Mouse (Mus musculus): ENCODE data around the gene Gpr39. TPM values are rescaled to one million over a fixed set of nuclear protein-coding genes. Genes with fewer than 3 reads are reported as not detected.
A peak's percentile ranks its signal among the peaks of the same experiment; 100 is the strongest.
"Not testable (repeated sequence)": the region's sequence is repeated elsewhere in the genome, so short reads cannot be mapped to it uniquely, and the experiment has no call there.

The Gpr39 gene
- polyA plus RNA-seq (2015; fragmentation: Nextera tagmentation; extraction: Ambion mirVana) = 6.3 and 7.2 TPM in 2 replicates

DNA sequence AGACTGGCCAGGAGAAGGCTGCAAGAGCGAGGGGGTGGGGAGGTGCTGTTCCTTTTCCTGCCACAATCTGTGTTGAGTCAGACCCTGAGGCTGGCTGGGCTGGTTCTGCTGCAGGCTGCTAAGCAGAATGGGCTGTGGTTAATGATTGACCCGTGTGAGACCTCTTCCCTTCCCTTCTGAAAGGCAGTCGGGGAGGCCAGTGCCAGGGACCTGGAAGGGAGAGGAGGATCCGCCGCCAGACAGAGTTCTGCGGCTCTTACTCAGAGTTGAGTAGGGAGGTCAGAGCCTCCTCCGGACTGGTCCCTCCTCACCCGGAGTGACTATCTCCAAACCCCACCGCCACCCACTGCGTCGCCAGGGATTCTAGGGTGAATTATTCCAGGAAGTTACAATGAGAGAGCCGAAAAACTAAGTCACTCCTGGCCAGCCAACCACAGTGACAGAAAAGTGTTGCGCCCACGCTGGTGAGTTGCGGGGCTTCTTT, at the start of gene Gpr39:
Gene Gpr39 (plus strand): TSS at position 206 of the 484 bp plus-strand sequence.
- H3K9me3 ChIP-seq = no peaks in the 10 kb centered on the region
- H3K4me3 ChIP-seq (replicated peaks) = peak within 1 kb of the TSS; percentile 32
- peak within 1 kb of the TSS; percentile 48 for H3K4me2 ChIP-seq (replicated peaks)
- H3K36me3 ChIP-seq = no peaks in the 10 kb centered on the region
- peak; percentile 98 for ATAC-seq
- peak within 1 kb of the TSS; percentile 18 for H3K9ac ChIP-seq
- peak within 1 kb of the TSS; percentile 70 for H3K27ac ChIP-seq
- H3K27me3 ChIP-seq (replicated peaks) = no peaks in the 10 kb centered on the region
- 31% methylated on average over 15 of the region's 15 CpGs for WGBS
- H3K4me1 ChIP-seq (replicated peaks) = peaks cover 13% of the 10 kb centered on the region; the same call in 1 of the 2 replicates

DNA sequence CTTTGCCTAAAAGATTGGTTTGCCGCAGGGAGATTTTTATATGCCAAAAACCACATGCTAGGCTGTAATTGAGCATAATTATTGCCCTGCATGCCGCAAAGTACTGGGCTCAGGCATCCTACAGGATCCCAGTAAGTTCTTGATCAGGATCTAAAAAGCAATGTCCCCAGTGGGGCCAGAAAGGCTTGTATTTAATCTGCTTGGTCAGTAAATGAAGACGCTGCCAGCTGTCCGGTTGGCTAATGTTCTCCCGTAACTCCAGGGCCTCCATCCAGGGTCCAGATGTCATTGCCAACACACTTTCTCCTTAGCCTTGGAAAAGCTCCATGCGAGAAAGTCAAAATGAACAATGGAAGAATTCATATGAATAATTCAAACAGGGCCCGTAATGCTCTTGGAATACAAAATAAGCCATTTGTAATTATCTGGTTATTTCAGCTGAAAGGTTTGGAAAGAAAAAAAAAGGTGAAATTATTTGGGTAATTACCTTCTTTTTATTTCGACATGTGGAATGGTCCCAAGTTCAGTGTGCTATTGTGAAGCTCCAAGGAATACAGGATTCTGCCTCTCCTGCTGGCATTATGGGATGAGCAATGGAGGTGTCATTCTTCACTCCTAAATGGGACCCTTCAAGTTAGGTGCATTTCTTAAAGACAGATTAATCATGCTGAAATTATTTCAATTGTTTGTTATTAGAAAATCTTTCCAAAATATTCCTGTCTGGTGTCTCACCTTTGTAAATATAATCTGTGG, 37.1 kb upstream of the Gpr39 start:
- WGBS = 90% methylated on average over 8 of the region's 8 CpGs
- H3K27ac ChIP-seq = no peak overlapping the region
- ATAC-seq = no peak
- no peaks in the 10 kb centered on the region for H3K27me3 ChIP-seq (replicated peaks)
- no peak overlapping the region for H3K4me2 ChIP-seq (replicated peaks)
- H3K4me3 ChIP-seq (replicated peaks) = no peak overlapping the region
- H3K9ac ChIP-seq = no peak overlapping the region
- no peaks in the 10 kb centered on the region for H3K4me1 ChIP-seq (replicated peaks)
- H3K36me3 ChIP-seq = no peaks in the 10 kb centered on the region
- no peaks in the 10 kb centered on the region for H3K9me3 ChIP-seq

DNA sequence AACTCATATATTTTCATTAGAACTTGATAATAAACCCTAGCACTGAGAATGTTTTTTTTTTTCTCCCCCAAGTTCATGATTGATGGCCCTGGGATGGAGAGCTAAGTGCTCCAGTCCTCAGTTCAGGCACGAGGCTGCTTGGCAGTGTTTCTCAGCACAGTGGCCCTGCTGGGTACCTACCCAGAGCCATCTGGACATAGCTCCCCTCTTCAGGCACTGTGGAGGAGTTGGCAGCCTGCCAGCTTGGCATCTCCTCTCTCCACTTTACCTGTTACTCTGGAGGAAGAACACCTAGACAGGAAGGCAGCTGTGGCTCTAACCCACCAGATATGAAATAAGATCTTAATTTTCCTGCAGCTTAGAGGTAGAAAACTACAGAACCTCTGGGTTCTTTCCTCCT, 33.2 kb upstream of the Gpr39 start:
- Histone ChIP-seq H3K36me3 (no peaks in the 10 kb centered on the region), H3K4me3 (replicated peaks) (no peak overlapping the region), H3K4me1 (replicated peaks) (no peaks in the 10 kb centered on the region), H3K9ac (no peak overlapping the region), H3K4me2 (replicated peaks) (no peak overlapping the region), H3K27me3 (replicated peaks) (no peaks in the 10 kb centered on the region), H3K9me3 (no peaks in the 10 kb centered on the region), H3K27ac (no peak overlapping the region)
- ATAC-seq = no peak
- WGBS = 33% methylated on average over 1 of the region's 1 CpGs

DNA sequence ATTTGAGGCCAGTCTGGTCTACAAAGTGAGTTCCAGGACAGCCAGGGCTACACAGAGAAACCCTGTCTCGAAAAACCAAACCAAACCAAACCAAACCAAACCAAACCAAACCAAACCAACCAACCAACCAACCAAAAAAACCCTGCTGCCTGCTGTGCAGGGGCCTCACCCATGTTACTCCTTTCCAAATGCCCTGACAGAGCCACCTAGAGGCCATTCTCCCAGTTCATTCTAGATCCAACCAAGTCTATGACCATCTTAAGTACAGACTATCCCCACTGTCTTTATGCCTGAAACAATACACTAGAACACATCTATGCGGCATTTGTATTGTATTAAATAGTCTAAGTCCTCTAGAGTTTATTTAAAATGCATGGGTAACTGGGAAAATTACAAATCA, 30.0 kb upstream of the Gpr39 start:
- not testable (repeated sequence) for H3K9ac ChIP-seq; H3K36me3 ChIP-seq; H3K27ac ChIP-seq; H3K9me3 ChIP-seq; ATAC-seq; H3K4me1 ChIP-seq (replicated peaks); H3K4me2 ChIP-seq (replicated peaks); H3K27me3 ChIP-seq (replicated peaks); H3K4me3 ChIP-seq (replicated peaks)
- WGBS = 91% methylated on average over 2 of the region's 2 CpGs

DNA sequence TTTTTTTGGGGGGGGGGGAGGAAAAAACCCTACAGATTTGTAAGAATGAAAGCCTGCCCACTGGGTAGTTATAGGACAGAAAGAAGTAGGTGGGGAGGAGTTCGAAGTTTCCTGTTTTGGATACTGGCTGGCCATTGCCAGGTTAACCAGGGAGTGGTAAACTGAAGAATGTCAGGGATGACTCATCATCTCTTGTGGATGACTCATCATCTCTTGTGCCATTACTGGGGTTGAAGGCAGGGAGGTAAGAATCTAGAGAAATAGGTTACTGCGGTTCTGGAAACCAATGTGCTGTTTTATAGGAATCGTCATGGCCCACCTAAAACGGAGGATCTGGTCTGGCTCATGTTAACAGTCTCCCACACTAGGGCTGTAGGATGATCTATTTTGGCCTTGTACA, 28.8 kb upstream of the Gpr39 start:
- H3K4me3 ChIP-seq (replicated peaks) = no peak overlapping the region
- no peaks in the 10 kb centered on the region for H3K4me1 ChIP-seq (replicated peaks)
- 94% methylated on average over 4 of the region's 4 CpGs for WGBS
- no peaks in the 10 kb centered on the region for H3K27me3 ChIP-seq (replicated peaks)
- no peak for ATAC-seq
- H3K9me3 ChIP-seq = no peaks in the 10 kb centered on the region
- no peak overlapping the region for H3K27ac ChIP-seq
- no peak overlapping the region for H3K4me2 ChIP-seq (replicated peaks)
- H3K9ac ChIP-seq = no peak overlapping the region
- no peaks in the 10 kb centered on the region for H3K36me3 ChIP-seq

DNA sequence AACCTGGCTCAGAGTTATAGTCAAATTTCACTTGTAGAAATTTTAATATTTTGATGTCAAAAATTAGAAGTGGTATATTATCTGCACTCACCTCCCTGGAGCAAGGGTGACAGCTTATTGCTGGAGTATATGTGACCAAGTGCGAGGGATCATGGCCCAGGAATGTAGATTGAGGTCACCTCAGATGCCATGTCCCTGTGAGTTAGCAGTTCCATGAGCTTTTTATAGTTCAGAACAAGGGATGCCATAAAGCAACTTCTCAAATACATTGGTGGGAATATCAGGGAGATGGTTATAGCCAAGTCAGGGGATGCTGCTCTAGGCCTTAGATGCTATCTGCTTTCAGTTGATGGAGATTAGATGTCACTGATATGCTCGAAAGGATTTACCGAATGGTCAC, 27.7 kb upstream of the Gpr39 start:
- Histone ChIP-seq H3K9ac (no peak overlapping the region), H3K4me1 (replicated peaks) (no peaks in the 10 kb centered on the region), H3K9me3 (no peaks in the 10 kb centered on the region), H3K4me3 (replicated peaks) (no peak overlapping the region), H3K27me3 (replicated peaks) (no peaks in the 10 kb centered on the region), H3K4me2 (replicated peaks) (no peak overlapping the region), H3K27ac (no peak overlapping the region), H3K36me3 (no peaks in the 10 kb centered on the region)
- WGBS = 89% methylated on average over 3 of the region's 3 CpGs
- ATAC-seq = no peak

DNA sequence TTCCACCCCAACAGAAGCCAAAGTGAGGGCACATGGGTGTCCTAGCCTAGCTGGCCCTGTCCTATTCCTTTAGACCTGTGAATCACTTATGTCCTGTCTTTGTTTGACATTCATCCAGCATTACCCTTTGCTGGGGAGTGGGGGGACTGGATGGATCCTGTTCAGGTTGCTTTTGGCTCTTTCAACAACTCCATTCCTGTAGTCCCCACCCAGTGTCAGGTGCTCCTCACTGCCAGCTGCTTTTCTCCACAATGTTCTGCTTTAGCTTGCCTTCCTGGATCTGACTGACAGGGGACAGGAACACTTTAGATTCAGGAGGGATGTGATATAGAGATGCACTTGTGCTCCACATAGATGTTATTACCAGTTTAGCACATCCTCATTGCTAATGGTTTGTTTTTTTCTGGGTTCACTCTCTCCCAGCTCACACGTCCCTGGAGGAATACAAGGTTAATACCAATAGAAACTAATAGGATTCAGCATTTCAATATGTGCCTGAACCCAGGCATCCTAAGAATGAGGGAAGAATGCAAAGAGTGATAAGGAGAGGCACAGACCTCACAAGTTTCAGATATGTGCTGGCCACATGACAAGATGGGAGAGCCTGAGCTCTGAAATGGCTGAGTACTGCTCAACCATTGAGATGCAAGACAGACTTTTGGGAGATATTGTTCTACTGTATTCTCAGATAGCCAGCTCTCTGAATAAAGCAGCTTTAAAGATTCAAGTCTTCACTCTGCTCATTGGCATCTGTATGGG, 23.8 kb upstream of the Gpr39 start:
- no peaks in the 10 kb centered on the region for H3K27me3 ChIP-seq (replicated peaks)
- H3K9me3 ChIP-seq = no peaks in the 10 kb centered on the region
- WGBS = 63% methylated on average over 1 of the region's 1 CpGs
- H3K36me3 ChIP-seq = no peaks in the 10 kb centered on the region
- H3K4me1 ChIP-seq (replicated peaks) = no peaks in the 10 kb centered on the region
- H3K4me3 ChIP-seq (replicated peaks) = no peak overlapping the region
- no peak for ATAC-seq
- no peak overlapping the region for H3K9ac ChIP-seq
- no peak overlapping the region for H3K27ac ChIP-seq
- H3K4me2 ChIP-seq (replicated peaks) = no peak overlapping the region

DNA sequence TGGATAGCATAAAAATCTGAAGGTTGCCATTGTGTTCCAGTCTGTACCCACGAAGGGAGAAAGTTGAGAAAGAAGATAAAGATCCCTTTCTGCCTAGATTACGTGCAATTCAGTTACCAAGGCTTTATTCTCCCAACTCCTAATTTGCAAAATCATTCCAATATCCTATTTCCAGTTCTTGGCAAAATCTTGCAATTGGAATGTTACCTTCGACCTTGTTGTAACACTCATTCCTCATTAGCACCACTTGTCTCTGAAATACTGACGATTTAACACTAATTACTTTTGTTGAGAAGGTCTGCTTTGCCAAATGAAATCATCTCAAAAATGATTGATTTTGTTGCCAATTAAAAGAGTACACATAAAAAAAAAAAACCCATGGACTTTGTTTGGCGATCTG, 19.4 kb upstream of the Gpr39 start:
- 80% methylated on average over 5 of the region's 5 CpGs for WGBS
- H3K36me3 ChIP-seq = no peaks in the 10 kb centered on the region
- H3K4me2 ChIP-seq (replicated peaks) = no peak overlapping the region
- H3K27me3 ChIP-seq (replicated peaks) = no peaks in the 10 kb centered on the region
- H3K9me3 ChIP-seq = no peaks in the 10 kb centered on the region
- H3K27ac ChIP-seq = no peak overlapping the region
- no peaks in the 10 kb centered on the region for H3K4me1 ChIP-seq (replicated peaks)
- no peak for ATAC-seq
- no peak overlapping the region for H3K4me3 ChIP-seq (replicated peaks)
- no peak overlapping the region for H3K9ac ChIP-seq

DNA sequence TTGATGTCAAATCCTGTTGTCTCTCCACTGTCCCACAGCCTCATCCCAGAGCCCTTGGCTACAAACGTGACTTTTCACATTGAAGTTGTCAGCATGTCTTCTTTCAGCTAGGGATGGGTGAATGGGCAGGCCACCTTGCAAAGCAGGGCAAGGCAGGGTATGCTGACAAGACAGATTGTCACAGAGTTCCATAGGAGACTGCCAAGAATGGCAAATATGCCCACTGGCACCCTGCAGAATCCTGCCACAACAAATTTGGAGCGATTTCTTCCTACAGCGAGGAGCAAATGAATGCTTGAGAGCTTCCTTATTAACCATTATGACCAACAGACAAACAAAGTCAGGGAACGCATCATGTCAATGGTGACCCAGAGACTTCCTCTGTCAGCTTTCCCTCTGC, 16.6 kb upstream of the Gpr39 start:
- H3K4me1 ChIP-seq (replicated peaks) = no peaks in the 10 kb centered on the region
- H3K36me3 ChIP-seq = no peaks in the 10 kb centered on the region
- no peak overlapping the region for H3K9ac ChIP-seq
- H3K9me3 ChIP-seq = no peaks in the 10 kb centered on the region
- ATAC-seq = no peak
- WGBS = 87% methylated on average over 4 of the region's 4 CpGs
- H3K4me3 ChIP-seq (replicated peaks) = no peak overlapping the region
- no peak overlapping the region for H3K4me2 ChIP-seq (replicated peaks)
- H3K27me3 ChIP-seq (replicated peaks) = no peaks in the 10 kb centered on the region
- no peak overlapping the region for H3K27ac ChIP-seq

DNA sequence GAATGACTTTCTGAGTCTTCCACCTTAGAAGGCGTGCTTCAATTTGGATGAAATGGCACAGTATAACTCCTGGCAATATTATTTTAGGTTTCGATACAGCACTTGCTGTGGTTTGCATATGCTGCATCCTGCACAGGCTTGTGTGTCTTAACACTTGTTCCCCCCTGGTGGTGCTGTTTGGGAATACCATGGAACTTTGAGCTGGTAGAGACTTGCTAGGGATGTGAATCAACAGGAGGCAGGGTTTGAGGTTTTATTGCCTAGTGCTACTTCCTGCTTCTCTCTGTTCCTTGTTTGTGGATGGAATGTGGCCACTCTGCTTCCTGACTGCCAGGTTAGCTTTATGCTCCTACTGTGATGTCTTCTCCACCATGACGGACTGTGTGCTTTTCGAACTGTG, 15.9 kb upstream of the Gpr39 start:
- Histone ChIP-seq H3K27ac (no peak overlapping the region), H3K4me3 (replicated peaks) (no peak overlapping the region), H3K9ac (no peak overlapping the region), H3K27me3 (replicated peaks) (no peaks in the 10 kb centered on the region), H3K36me3 (no peaks in the 10 kb centered on the region), H3K4me1 (replicated peaks) (no peaks in the 10 kb centered on the region), H3K4me2 (replicated peaks) (no peak overlapping the region), H3K9me3 (no peaks in the 10 kb centered on the region)
- 88% methylated on average over 4 of the region's 4 CpGs for WGBS
- no peak for ATAC-seq

DNA sequence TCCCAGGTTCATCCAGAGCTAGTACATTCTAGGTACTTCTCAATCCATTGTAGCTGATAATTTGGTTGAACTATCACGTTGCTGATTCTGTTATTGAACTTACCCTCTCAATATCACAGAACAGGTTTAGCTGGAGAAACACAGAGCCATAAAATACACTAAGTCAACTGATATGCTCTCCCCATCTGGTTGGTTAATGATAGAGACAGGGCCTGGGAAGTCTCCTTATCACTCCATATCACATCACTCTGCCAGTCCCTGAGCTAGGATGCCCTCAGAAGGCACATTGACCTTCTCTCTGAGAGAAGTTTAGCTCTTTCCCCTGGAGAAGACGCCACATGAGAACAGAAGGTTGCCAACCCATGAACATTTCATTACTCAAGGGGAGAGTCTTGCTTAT, 14.7 kb upstream of the Gpr39 start:
- H3K27ac ChIP-seq = no peak overlapping the region
- H3K4me2 ChIP-seq (replicated peaks) = no peak overlapping the region
- peak; percentile 95 for ATAC-seq
- no peaks in the 10 kb centered on the region for H3K4me1 ChIP-seq (replicated peaks)
- H3K9ac ChIP-seq = no peak overlapping the region
- no peaks in the 10 kb centered on the region for H3K9me3 ChIP-seq
- no peaks in the 10 kb centered on the region for H3K36me3 ChIP-seq
- H3K27me3 ChIP-seq (replicated peaks) = no peaks in the 10 kb centered on the region
- H3K4me3 ChIP-seq (replicated peaks) = no peak overlapping the region
- 66% methylated on average over 2 of the region's 2 CpGs for WGBS

DNA sequence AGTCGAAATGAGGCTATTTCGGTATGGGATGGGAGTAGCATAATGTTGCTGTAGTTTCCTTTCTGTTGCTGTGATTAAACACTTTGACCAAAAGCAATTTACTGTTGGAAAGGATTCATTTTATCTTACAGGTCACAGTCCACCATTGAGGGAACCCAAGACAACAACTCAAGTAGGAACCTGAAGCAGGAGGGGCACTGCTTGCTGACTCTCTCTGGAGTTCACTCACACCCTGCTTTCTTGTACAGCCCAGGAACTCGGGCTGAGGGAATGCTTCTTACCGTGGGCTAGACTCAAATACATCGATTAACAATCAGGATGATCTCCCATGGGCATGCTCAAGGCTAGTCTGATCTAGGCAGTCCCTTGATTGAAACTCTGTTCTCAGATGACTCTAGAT, 14.1 kb upstream of the Gpr39 start:
- WGBS = 67% methylated on average over 5 of the region's 5 CpGs
- peak overlapping the region; percentile 11; the same call in 1 of the 2 replicates for H3K27ac ChIP-seq
- no peak overlapping the region for H3K4me3 ChIP-seq (replicated peaks)
- H3K36me3 ChIP-seq = no peaks in the 10 kb centered on the region
- no peak overlapping the region for H3K9ac ChIP-seq
- H3K4me1 ChIP-seq (replicated peaks) = no peaks in the 10 kb centered on the region
- H3K27me3 ChIP-seq (replicated peaks) = no peaks in the 10 kb centered on the region
- no peaks in the 10 kb centered on the region for H3K9me3 ChIP-seq
- peak; percentile 61 for ATAC-seq
- H3K4me2 ChIP-seq (replicated peaks) = no peak overlapping the region

DNA sequence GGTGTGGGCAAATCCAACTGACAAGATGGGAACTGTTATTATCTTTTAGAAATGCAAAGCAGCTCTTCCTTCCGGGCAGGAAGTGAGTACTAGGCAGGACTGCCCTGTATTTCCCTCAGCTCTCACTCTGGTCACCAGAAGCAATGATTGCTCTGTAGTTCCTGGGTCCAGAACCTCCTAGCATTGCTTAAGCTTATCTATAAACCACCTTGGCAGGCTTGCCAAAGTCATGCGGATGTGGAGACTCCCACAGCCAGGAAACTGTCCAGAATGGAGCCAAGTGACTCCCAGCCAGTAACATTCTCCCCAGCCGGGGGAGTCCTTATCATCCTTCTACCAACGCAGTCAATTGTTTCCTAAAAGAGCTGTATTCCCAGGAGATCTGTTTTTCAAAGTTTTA, 13.7 kb upstream of the Gpr39 start:
- ATAC-seq = peak; percentile 48
- H3K27me3 ChIP-seq (replicated peaks) = no peaks in the 10 kb centered on the region
- H3K4me3 ChIP-seq (replicated peaks) = no peak overlapping the region
- no peaks in the 10 kb centered on the region for H3K4me1 ChIP-seq (replicated peaks)
- no peak overlapping the region for H3K9ac ChIP-seq
- WGBS = 46% methylated on average over 4 of the region's 4 CpGs
- H3K36me3 ChIP-seq = no peaks in the 10 kb centered on the region
- H3K4me2 ChIP-seq (replicated peaks) = no peak overlapping the region
- H3K9me3 ChIP-seq = no peaks in the 10 kb centered on the region
- no peak overlapping the region for H3K27ac ChIP-seq
